Mouse (Mus musculus): ENCODE data around the gene Dcaf5.

- TF ChIP-seq CTCF (conservative IDR thresholded peaks at IDR 0.05 in 1 of 2, IDR thresholded peaks at IDR 0.05 in 1 of 2; ENCODE audit: low read depth in 2 of 2, low read length in 2 of 2) (no peak), ZNF384 (IDR thresholded peaks at IDR 0.05; ENCODE audit: low read depth, low read length) (no peak), JUN (IDR thresholded peaks at IDR 0.05; ENCODE audit: insufficient read depth, low read depth, low read length) (peak; percentile 44; the same call in 1 of the 2 replicates), HCFC1 (IDR thresholded peaks at IDR 0.05; ENCODE audit: low read depth, low read length) (no peak), MXI1 (IDR thresholded peaks at IDR 0.05; ENCODE audit: low read depth, low read length) (no peak), POLR2A (IDR thresholded peaks at IDR 0.05; ENCODE audit: low read depth, low read length) (no peak), EP300 (IDR thresholded peaks at IDR 0.05; ENCODE audit: low read length) (peak; percentile 92), ZC3H11A (IDR thresholded peaks at IDR 0.05; ENCODE audit: low read depth, low read length) (no peak)
Measured at GRCm38 (mm10) chr12:80285890-80286289, 150.5 kb downstream of the Dcaf5 start.

Measured in CH12.LX (cell line).